Mouse (Mus musculus) lung, adult 2 months (tissue): ENCODE data around the gene Hcfc2.

Experiments
- CTCF ChIP-seq: fragments of 200-500 bp; IDR thresholded peaks from 2 replicates; pipeline ENCODE4 v1.5.1; 2011; ENCODE audit warnings: mild to moderate bottlenecking, low read length, control low read depth; ENCODE audit not compliant: insufficient read depth
- POLR2A ChIP-seq: fragments of 200-500 bp; IDR thresholded peaks from 2 replicates; pipeline ENCODE4 v1.6.1; 2011; ENCODE audit warnings: low read depth, mild to moderate bottlenecking, control low read depth, low read length, borderline replicate concordance; ENCODE audit errors: extremely low read depth

GRCm38 (mm10) chr10:82771595-82772170, 75.7 kb downstream of the Hcfc2 start:
- TF ChIP-seq CTCF (no peak), POLR2A (no peak)
